Mouse (Mus musculus): ENCODE data around the gene Pno1. TPM values are rescaled to one million over a fixed set of nuclear protein-coding genes. Genes with fewer than 3 reads are reported as not detected.
"Not testable (repeated sequence)": the region's sequence is repeated elsewhere in the genome, so short reads cannot be mapped to it uniquely, and the experiment has no call there.

The Pno1 gene
- polyA plus RNA-seq (2015; fragmentation: Nextera tagmentation; extraction: Ambion mirVana): 76.7 and 77.1 TPM in 2 replicates

DNA sequence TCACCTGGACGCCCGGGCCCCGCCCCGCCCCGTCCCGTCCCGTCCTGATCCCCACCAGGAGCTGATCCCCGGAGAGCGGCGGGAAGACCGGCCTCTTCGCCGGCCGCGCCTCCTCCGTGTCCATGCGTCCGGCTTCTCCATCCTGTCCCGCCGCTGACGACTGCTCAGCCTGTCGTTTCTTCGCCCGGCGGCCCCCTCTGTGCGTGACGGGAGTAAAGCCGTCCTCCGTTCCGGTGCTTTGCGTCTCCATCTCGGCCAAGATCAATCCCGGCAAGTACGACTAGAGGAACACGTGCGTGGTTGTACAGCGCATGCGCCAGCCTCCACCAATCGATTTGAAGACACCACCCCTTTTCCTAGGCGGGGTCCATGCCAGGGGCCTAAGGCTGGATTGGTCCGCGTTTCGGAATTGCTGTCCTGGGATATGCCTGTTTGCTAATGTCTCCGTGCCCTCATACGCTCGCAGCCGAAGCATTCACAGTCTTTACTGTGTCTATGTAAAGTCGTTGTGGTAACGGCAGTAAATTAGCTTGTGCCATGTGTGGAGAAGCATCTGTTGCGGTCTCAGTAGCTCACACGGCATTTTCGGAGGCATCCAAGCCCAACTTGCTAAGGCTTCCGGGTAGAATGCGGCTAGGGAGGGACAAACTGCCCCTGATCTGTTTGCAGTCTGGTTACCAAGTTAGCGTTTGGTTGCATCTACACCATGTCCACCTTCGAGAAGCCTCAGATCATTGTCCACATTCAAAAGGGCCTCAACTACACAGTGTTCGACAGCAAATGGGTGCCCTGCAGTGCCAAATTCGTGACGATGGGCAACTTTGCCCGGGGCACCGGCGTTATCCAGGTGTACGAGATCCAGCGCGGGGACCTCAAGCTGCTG, at the start of gene Pno1:
Gene Pno1, minus strand, starts transcription at position 311 of the 883 bp plus-strand sequence.
- WGBS: 1% methylated on average over 65 of the region's 65 CpGs
- H3K27me3 ChIP-seq: no peaks in the 10 kb centered on the region
- H3K27ac ChIP-seq: peak within 1 kb of the TSS; percentile 82; the same call in 1 of the 2 replicates
- peaks cover 23% of the 10 kb centered on the region for H3K4me1 ChIP-seq
- peak within 1 kb of the TSS; percentile 91 for H3K4me3 ChIP-seq
- peak within 1 kb of the TSS; percentile 83 for H3K9ac ChIP-seq
- peaks cover 25% of the 10 kb centered on the region for H3K36me3 ChIP-seq
- ATAC-seq (ENCODE audit: low FRiP score, low read depth): peak; percentile 99
- H3K9me3 ChIP-seq: no peaks in the 10 kb centered on the region
- H3K4me2 ChIP-seq (replicated peaks): peak within 1 kb of the TSS; percentile 80

DNA sequence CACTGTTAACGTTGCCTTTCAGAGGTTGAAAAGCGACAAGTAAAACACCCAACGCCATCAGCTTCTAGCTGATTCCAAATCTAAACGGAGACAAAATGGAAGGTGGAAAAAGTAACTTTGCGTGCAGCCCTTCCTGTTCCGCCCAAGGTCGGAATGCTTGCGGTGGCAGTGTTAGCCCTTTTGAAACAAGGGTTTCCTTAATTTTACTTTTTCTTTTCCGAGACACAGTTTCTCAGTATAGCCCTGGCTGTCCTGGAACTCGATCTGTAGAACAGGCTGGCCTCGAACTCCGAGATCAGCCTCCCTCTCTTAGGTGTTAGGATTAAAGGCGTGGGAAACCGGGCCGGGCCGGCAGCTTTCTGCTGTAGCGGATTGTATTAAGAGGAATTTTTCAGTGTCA, 46.5 kb upstream of the Pno1 start:
- Histone ChIP-seq H3K4me1 (peaks cover 7% of the 10 kb centered on the region), H3K9ac (peak overlapping the region; percentile 87), H3K4me3 (peak overlapping the region; percentile 79), H3K27ac (peak overlapping the region; percentile 85), H3K4me2 (replicated peaks) (peak overlapping the region; percentile 74), H3K27me3 (0 out of 2 replicates have a peak, but pooled peaks cover 2% of the 10 kb centered on the region), H3K9me3 (no peaks in the 10 kb centered on the region), H3K36me3 (no peaks in the 10 kb centered on the region)
- peak; percentile 37; the same call in 1 of the 2 replicates for ATAC-seq (ENCODE audit: low FRiP score, low read depth)
- under 1% methylated on average over 17 of the region's 17 CpGs for WGBS

DNA sequence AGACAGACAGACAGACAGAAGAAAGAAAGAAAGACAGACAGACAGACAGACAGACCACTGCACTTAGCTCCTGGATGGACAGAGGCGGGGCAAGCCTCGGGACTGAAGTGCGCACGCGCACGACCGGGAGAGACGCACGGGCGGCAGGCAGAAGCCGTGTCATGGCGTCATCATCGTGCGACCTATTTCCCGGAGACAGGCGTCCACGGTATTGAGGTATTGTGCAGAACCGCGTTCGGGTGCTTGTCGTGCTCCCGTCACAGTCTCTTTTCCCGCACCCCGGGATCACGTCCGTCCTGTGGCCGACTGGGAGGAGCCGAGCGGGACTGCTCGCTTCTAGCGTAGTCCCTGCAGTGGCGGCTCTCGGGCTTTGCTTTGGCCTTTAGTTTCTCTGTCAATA, 46.1 kb upstream of the Pno1 start, which contains the start of gene C1d:
Gene C1d, plus strand, starts transcription at position 137 of the 400 bp plus-strand sequence.
- no peaks in the 10 kb centered on the region for H3K36me3 ChIP-seq

DNA sequence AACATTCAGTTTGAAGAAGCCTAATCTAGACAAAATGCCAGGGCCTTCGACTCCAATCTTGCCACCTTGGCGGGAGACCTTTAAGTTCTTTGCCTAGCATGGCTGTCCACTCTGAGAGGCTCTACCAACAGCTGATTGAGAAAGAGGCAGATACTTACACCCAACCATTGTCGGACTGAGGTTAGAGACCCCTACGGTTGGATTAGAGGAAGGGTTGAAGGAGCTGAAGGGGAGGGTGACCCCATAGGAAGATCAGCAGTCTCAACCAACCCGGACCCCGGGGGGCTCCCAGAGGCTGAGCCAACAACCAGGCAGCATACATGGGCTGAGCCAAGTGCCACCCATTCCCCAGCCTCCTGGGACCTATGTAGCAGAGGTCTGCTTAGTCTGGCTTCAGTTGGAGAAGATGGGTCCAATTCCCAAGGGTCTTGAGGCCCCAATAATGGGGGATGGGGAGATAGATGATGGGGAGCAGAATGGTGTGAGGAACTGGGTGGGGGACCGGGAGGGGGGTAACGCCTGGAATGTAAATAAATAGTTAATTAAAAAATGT, 45.5 kb upstream of the Pno1 start:
- H3K4me3 ChIP-seq: peak overlapping the region; percentile 79
- no peak overlapping the region for H3K9ac ChIP-seq
- 0 out of 2 replicates have a peak, but pooled peaks cover 2% of the 10 kb centered on the region for H3K27me3 ChIP-seq
- 64% methylated on average over 8 of the region's 8 CpGs for WGBS
- peak overlapping the region; percentile 74 for H3K4me2 ChIP-seq (replicated peaks)
- H3K4me1 ChIP-seq: peaks cover 7% of the 10 kb centered on the region
- H3K9me3 ChIP-seq: no peaks in the 10 kb centered on the region
- ATAC-seq (ENCODE audit: low FRiP score, low read depth): peak; percentile 68
- H3K27ac ChIP-seq: no peak overlapping the region
- H3K36me3 ChIP-seq: no peaks in the 10 kb centered on the region

More for the DNA sequence above, 46.1 kb upstream of the Pno1 start, which contains the start of gene C1d:
- Histone ChIP-seq H3K9ac (peak within 1 kb of the TSS; percentile 87), H3K27ac (peak within 1 kb of the TSS; percentile 85), H3K4me1 (peaks cover 7% of the 10 kb centered on the region), H3K4me2 (replicated peaks) (peak within 1 kb of the TSS; percentile 74), H3K27me3 (0 out of 2 replicates have a peak, but pooled peaks cover 2% of the 10 kb centered on the region), H3K4me3 (peak within 1 kb of the TSS; percentile 79), H3K9me3 (no peaks in the 10 kb centered on the region)
- WGBS: under 1% methylated on average over 33 of the region's 33 CpGs
- peak; percentile 93 for ATAC-seq (ENCODE audit: low FRiP score, low read depth)

DNA sequence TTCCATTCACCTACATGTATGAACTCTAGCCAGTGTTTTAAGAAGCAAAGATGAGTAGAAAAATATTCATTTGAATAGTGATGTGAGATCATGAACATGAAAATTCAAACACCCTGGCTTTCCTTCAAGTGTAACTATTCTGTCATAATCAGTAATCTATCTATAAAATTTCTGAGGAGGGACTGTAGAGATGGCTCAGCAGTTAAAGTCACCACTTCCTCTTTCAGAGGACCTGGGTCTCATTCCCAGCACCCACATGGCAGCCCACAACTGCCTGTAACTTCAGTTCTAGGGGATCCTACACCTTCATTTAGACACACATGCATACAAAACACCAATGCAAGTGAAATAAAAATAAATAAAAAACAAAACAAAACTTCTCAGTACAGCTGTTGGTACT, 37.3 kb upstream of the Pno1 start:
- Histone ChIP-seq H3K27me3 (no peaks in the 10 kb centered on the region; the same call in 1 of the 2 replicates), H3K4me3 (no peak overlapping the region), H3K9ac (no peak overlapping the region), H3K9me3 (no peaks in the 10 kb centered on the region), H3K4me2 (replicated peaks) (no peak overlapping the region), H3K4me1 (no peaks in the 10 kb centered on the region), H3K36me3 (no peaks in the 10 kb centered on the region), H3K27ac (no peak overlapping the region)
- no peak for ATAC-seq (ENCODE audit: low FRiP score, low read depth)

DNA sequence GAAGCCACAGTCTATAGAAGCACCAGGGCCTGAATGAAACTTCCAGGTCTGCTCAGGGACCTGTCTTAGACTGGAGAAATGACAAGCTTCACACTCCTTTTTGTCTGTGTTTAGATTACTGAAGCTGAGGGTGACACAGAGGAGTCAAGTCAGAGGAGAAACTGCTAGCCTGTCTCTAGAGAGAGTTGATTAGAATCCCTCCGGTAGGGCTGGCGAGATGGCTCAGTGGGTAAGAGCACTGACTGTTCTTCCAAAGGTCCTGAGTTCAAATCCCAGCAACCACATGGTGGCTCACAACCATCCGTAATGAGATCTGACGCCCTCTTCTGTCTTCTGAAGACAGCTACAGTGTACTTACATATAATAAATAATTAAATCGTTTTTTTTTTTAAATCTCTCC, 27.2 kb upstream of the Pno1 start:
- H3K9me3 ChIP-seq; H3K4me2 ChIP-seq (replicated peaks): not testable (repeated sequence)
- WGBS: 84% methylated on average over 5 of the region's 5 CpGs

DNA sequence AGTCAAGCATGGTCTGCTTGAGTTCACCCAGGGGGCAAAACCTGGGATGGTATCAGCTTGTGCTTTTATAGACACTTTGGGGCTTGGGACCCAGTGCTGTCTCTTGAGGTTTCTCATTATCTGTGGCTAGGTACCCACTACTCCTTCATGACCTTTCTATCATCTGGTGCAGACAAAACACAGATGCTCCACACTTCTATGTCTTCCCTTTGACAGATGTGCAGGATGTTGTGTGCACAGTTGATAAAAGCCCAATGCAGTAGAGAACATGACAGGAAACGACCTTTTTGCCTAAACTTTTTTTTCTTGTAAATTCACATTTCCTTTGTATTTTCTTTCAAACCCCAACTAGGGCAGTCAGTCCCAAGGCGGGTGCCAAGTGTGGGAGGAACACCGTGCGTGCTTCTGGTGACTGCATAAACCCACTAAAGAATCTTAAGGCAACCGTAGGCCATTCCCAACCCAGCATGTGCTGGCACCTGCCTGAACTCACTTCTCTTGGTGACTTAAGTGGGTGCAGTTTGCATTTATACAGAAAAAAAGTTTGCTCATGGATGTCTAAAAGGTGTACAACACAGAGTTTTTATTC, 25.2 kb upstream of the Pno1 start:
- Histone ChIP-seq H3K36me3 (peaks cover 26% of the 10 kb centered on the region), H3K4me3 (no peak overlapping the region), H3K9ac (no peak overlapping the region), H3K27ac (no peak overlapping the region), H3K4me1 (no peaks in the 10 kb centered on the region), H3K9me3 (no peaks in the 10 kb centered on the region), H3K27me3 (no peaks in the 10 kb centered on the region), H3K4me2 (replicated peaks) (no peak overlapping the region)
- 87% methylated on average over 5 of the region's 5 CpGs for WGBS
- ATAC-seq (ENCODE audit: low FRiP score, low read depth): no peak

More for the DNA sequence above, 27.2 kb upstream of the Pno1 start:
- not testable (repeated sequence) for H3K27ac ChIP-seq; H3K4me1 ChIP-seq; H3K9ac ChIP-seq; ATAC-seq (ENCODE audit: low FRiP score, low read depth); H3K4me3 ChIP-seq; H3K27me3 ChIP-seq
- H3K36me3 ChIP-seq: peaks cover 10% of the 10 kb centered on the region

DNA sequence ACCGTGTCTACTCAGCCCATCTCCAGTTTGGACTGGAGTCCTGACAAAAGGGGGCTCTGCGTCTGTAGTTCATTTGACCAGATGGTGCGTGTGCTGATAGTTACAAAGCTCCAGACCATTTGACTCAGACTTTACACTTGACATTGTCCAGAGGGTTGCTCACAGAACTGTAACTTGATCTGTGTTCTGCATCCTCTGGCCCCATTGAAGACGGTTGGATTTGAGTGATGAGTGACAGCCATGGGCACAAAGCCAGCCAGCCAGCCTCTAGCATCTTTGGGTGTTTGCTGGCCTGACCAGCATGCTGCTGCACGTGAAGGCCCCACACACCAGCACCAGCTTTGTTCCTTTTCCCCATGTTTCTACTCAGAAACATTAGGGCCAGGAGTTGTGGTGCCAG, 21.4 kb upstream of the Pno1 start:
- no peak for ATAC-seq (ENCODE audit: low FRiP score, low read depth)
- no peaks in the 10 kb centered on the region for H3K4me1 ChIP-seq
- H3K9me3 ChIP-seq: no peaks in the 10 kb centered on the region
- H3K4me2 ChIP-seq (replicated peaks): no peak overlapping the region
- no peak overlapping the region for H3K27ac ChIP-seq
- H3K36me3 ChIP-seq: peaks cover 51% of the 10 kb centered on the region
- WGBS: 65% methylated on average over 5 of the region's 5 CpGs
- no peak overlapping the region for H3K9ac ChIP-seq
- H3K4me3 ChIP-seq: no peak overlapping the region
- H3K27me3 ChIP-seq: no peaks in the 10 kb centered on the region

DNA sequence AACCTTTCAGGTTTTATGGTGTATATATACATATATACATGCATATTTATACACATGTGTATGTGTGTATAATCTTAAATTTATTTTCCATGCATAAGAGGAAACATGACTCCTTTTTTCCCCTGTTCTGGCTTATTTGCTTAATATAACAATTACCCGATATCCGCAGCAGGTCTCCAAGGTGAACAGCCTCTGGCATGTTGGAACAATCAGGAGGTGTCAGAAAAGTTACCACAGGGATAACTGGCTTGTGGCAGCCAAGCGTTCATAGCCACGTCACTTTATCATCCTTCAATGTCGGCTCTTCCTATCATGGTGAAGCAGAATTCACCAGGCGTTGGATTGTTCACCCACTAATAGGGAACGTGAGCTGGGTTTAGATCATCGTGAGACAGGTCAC, 9.8 kb upstream of the Pno1 start:
- H3K4me1 ChIP-seq: no peaks in the 10 kb centered on the region
- no peak overlapping the region for H3K4me3 ChIP-seq
- no peak overlapping the region for H3K27ac ChIP-seq
- H3K9ac ChIP-seq: no peak overlapping the region
- peaks cover 33% of the 10 kb centered on the region for H3K36me3 ChIP-seq
- no peaks in the 10 kb centered on the region for H3K27me3 ChIP-seq
- WGBS: 91% methylated on average over 8 of the region's 8 CpGs
- no peak for ATAC-seq (ENCODE audit: low FRiP score, low read depth)
- H3K9me3 ChIP-seq: no peaks in the 10 kb centered on the region
- no peak overlapping the region for H3K4me2 ChIP-seq (replicated peaks)

DNA sequence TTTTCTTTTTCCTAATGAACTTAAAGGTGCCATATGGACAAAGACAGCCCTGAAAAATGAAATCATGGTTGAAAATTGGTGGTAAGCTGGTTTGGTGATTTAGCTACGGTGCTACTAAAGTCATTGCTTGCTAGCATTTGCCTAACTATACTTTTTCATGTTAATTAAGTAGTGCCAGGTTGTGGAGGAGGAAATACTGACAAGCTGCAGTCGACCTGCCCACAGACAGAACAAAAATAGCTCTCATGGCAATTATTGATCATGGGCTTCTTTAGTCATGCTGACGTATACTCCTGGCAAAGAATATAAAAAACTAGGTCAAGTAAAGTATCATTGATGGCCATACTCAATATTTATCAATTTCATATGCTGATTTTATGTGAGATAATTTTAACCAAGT, 4.1 kb upstream of the Pno1 start:
- Histone ChIP-seq H3K4me1 (peaks cover 18% of the 10 kb centered on the region), H3K27ac (no peak overlapping the region), H3K27me3 (no peaks in the 10 kb centered on the region), H3K4me2 (replicated peaks) (no peak overlapping the region), H3K9ac (no peak overlapping the region), H3K9me3 (no peaks in the 10 kb centered on the region), H3K4me3 (no peak overlapping the region), H3K36me3 (0 out of 2 replicates have a peak, but pooled peaks cover under 1% of the 10 kb centered on the region)
- 91% methylated on average over 3 of the region's 3 CpGs for WGBS
- ATAC-seq (ENCODE audit: low FRiP score, low read depth): no peak

DNA sequence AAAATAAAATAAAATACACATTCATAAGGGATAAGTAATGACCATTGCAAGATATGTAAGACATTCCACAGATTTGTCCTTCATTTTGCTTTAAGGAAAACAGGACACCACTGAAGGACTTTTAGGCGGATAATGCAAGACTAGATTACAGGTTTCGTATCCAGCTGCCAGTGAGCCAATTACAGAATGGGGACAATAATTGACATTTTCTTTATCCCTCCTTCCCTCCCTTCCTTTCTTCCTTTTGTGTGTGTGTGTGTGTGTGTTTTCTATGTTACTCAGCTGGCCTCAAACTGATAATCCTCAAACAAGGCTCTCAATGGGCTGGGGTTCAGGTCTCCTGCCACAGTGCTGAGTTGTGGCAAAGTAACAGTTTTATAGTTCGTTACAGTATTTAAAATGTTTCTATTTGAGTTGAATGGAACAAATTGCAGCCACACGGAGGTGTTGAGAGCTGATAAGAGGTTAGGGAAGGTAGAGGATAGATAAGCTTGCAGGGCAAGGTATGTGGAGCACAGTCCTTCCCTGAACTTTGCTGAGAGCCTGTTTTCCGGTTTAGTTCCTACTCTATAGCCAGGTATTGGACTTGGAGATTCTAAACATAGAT, 1.6 kb upstream of the Pno1 start:
- ATAC-seq (ENCODE audit: low FRiP score, low read depth): no peak
- 75% methylated on average over 5 of the region's 5 CpGs for WGBS
- peaks cover 15% of the 10 kb centered on the region for H3K36me3 ChIP-seq
- H3K4me1 ChIP-seq: peaks cover 23% of the 10 kb centered on the region
- H3K27me3 ChIP-seq: no peaks in the 10 kb centered on the region
- H3K9me3 ChIP-seq: no peaks in the 10 kb centered on the region
- 0 out of 2 replicates have a peak overlapping the region, but pooled peaks have one; percentile 13 for H3K9ac ChIP-seq
- H3K27ac ChIP-seq: no peak overlapping the region
- peak overlapping the region; percentile 91 for H3K4me3 ChIP-seq
- peak overlapping the region; percentile 80 for H3K4me2 ChIP-seq (replicated peaks)

Data from limb, embryonic 13.5 days (tissue).